Mouse (Mus musculus): ENCODE measurements around the gene Adarb2. TPM values are rescaled to one million over a fixed set of nuclear protein-coding genes. Genes with fewer than 3 reads are reported as not detected.

Gene Adarb2
- polyA plus RNA-seq, 1 experiment from 2014 or later = 18.5 TPM

GRCm38 (mm10) chr13:8745596-8745995 is 542.9 kb downstream of the Adarb2 start:
- H3K4me2 ChIP-seq (replicated peaks) = no peak overlapping the region
- no peak overlapping the region for H3K27ac ChIP-seq (replicated peaks)
- no peaks in the 10 kb centered on the region for H3K36me3 ChIP-seq
- H3K4me3 ChIP-seq = no peak overlapping the region
- no peaks in the 10 kb centered on the region for H3K4me1 ChIP-seq
- no peak overlapping the region for H3K9ac ChIP-seq (replicated peaks)
- 87% methylated on average over 4 of the region's 4 CpGs for WGBS
- H3K27me3 ChIP-seq = no peaks in the 10 kb centered on the region
- no peak for ATAC-seq (ENCODE audit: low FRiP score, low read depth)
- no peaks in the 10 kb centered on the region for H3K9me3 ChIP-seq

- Histone ChIP-seq H3K9me3 (peaks cover 4% of the 10 kb centered on the region; the same call in 1 of the 2 replicates), H3K4me1 (no peaks in the 10 kb centered on the region), H3K27ac (replicated peaks) (no peak overlapping the region), H3K36me3 (no peaks in the 10 kb centered on the region), H3K27me3 (no peaks in the 10 kb centered on the region), H3K4me2 (replicated peaks) (no peak overlapping the region), H3K9ac (replicated peaks) (no peak overlapping the region), H3K4me3 (no peak overlapping the region)
- no peak for ATAC-seq (ENCODE audit: low FRiP score, low read depth)
- 88% methylated on average over 6 of the region's 6 CpGs for WGBS
These were observed 546.8 kb downstream of the Adarb2 start for GRCm38 (mm10) chr13:8749451-8749850.

- Histone ChIP-seq H3K4me2 (replicated peaks) (no peak overlapping the region), H3K27me3 (no peaks in the 10 kb centered on the region), H3K36me3 (no peaks in the 10 kb centered on the region), H3K9me3 (no peaks in the 10 kb centered on the region), H3K27ac (replicated peaks) (no peak overlapping the region), H3K9ac (replicated peaks) (no peak overlapping the region), H3K4me3 (no peak overlapping the region), H3K4me1 (no peaks in the 10 kb centered on the region)
- WGBS = 56% methylated on average over 8 of the region's 8 CpGs
- no peak for ATAC-seq (ENCODE audit: low FRiP score, low read depth)
These were observed 558.3 kb downstream of the Adarb2 start for GRCm38 (mm10) chr13:8760940-8761339.

GRCm38 (mm10) chr13:8769654-8770227 is 567.1 kb downstream of the Adarb2 start:
- Histone ChIP-seq H3K36me3 (no peaks in the 10 kb centered on the region), H3K4me3 (no peak overlapping the region), H3K9ac (replicated peaks) (no peak overlapping the region), H3K27ac (replicated peaks) (no peak overlapping the region), H3K27me3 (no peaks in the 10 kb centered on the region), H3K4me1 (peaks cover 2% of the 10 kb centered on the region), H3K4me2 (replicated peaks) (no peak overlapping the region), H3K9me3 (no peaks in the 10 kb centered on the region)
- peak; percentile 44 for ATAC-seq (ENCODE audit: low FRiP score, low read depth)
- 94% methylated on average over 7 of the region's 7 CpGs for WGBS

GRCm38 (mm10) chr13:8770616-8771015 is 568.0 kb downstream of the Adarb2 start:
- WGBS = 88% methylated on average over 4 of the region's 4 CpGs
- Histone ChIP-seq H3K4me2 (replicated peaks) (no peak overlapping the region), H3K4me3 (no peak overlapping the region), H3K9ac (replicated peaks) (no peak overlapping the region), H3K4me1 (peaks cover 6% of the 10 kb centered on the region), H3K9me3 (no peaks in the 10 kb centered on the region), H3K27ac (replicated peaks) (no peak overlapping the region), H3K27me3 (no peaks in the 10 kb centered on the region), H3K36me3 (no peaks in the 10 kb centered on the region)
- no peak for ATAC-seq (ENCODE audit: low FRiP score, low read depth)

- no peak overlapping the region for H3K4me3 ChIP-seq
- no peaks in the 10 kb centered on the region for H3K27me3 ChIP-seq
- H3K9me3 ChIP-seq = no peaks in the 10 kb centered on the region
- 0 out of 2 replicates have a peak, but pooled peaks have one; percentile 32 for ATAC-seq (ENCODE audit: low FRiP score, low read depth)
- no peaks in the 10 kb centered on the region for H3K36me3 ChIP-seq
- no peaks in the 10 kb centered on the region for H3K4me1 ChIP-seq
- H3K4me2 ChIP-seq (replicated peaks) = no peak overlapping the region
- no peak overlapping the region for H3K27ac ChIP-seq (replicated peaks)
- no peak overlapping the region for H3K9ac ChIP-seq (replicated peaks)
- WGBS = 52% methylated on average over 4 of the region's 4 CpGs
These were observed 577.8 kb downstream of the Adarb2 start for GRCm38 (mm10) chr13:8780441-8780840.

GRCm38 (mm10) chr13:8782636-8783035 is 580.0 kb downstream of the Adarb2 start:
- Histone ChIP-seq H3K27ac (replicated peaks) (no peak overlapping the region), H3K27me3 (no peaks in the 10 kb centered on the region), H3K36me3 (no peaks in the 10 kb centered on the region), H3K4me1 (no peaks in the 10 kb centered on the region), H3K4me2 (replicated peaks) (no peak overlapping the region), H3K4me3 (no peak overlapping the region), H3K9me3 (no peaks in the 10 kb centered on the region), H3K9ac (replicated peaks) (no peak overlapping the region)
- no peak for ATAC-seq (ENCODE audit: low FRiP score, low read depth)
- 73% methylated on average over 4 of the region's 4 CpGs for WGBS

GRCm38 (mm10) chr13:8783686-8784307 is 581.1 kb downstream of the Adarb2 start:
- Histone ChIP-seq H3K4me2 (replicated peaks) (no peak overlapping the region), H3K27me3 (no peaks in the 10 kb centered on the region), H3K4me1 (no peaks in the 10 kb centered on the region), H3K9ac (replicated peaks) (no peak overlapping the region), H3K9me3 (no peaks in the 10 kb centered on the region), H3K4me3 (no peak overlapping the region), H3K27ac (replicated peaks) (no peak overlapping the region), H3K36me3 (no peaks in the 10 kb centered on the region)
- ATAC-seq (ENCODE audit: low FRiP score, low read depth) = no peak
- WGBS = 89% methylated on average over 10 of the region's 10 CpGs

- no peaks in the 10 kb centered on the region for H3K36me3 ChIP-seq
- H3K4me1 ChIP-seq = no peaks in the 10 kb centered on the region
- H3K9ac ChIP-seq (replicated peaks) = no peak overlapping the region
- H3K9me3 ChIP-seq = no peaks in the 10 kb centered on the region
- H3K4me2 ChIP-seq (replicated peaks) = no peak overlapping the region
- WGBS = 84% methylated on average over 14 of the region's 14 CpGs
- no peak overlapping the region for H3K27ac ChIP-seq (replicated peaks)
- no peaks in the 10 kb centered on the region for H3K27me3 ChIP-seq
- ATAC-seq (ENCODE audit: low FRiP score, low read depth) = 0 out of 2 replicates have a peak, but pooled peaks have one; percentile 25
- H3K4me3 ChIP-seq = no peak overlapping the region
These were observed 581.8 kb downstream of the Adarb2 start for GRCm38 (mm10) chr13:8784308-8785061.

- ATAC-seq (ENCODE audit: low FRiP score, low read depth) = peak; percentile 79
- no peak overlapping the region for H3K4me2 ChIP-seq (replicated peaks)
- no peak overlapping the region for H3K27ac ChIP-seq (replicated peaks)
- no peak overlapping the region for H3K9ac ChIP-seq (replicated peaks)
- H3K9me3 ChIP-seq = no peaks in the 10 kb centered on the region
- H3K4me3 ChIP-seq = no peak overlapping the region
- 53% methylated on average over 9 of the region's 9 CpGs for WGBS
- H3K27me3 ChIP-seq = no peaks in the 10 kb centered on the region
- no peaks in the 10 kb centered on the region for H3K36me3 ChIP-seq
- H3K4me1 ChIP-seq = no peaks in the 10 kb centered on the region
These were observed 582.5 kb downstream of the Adarb2 start for GRCm38 (mm10) chr13:8785185-8785584.

GRCm38 (mm10) chr13:8793217-8793616 is 590.6 kb downstream of the Adarb2 start:
- no peak overlapping the region for H3K4me2 ChIP-seq (replicated peaks)
- 80% methylated on average over 8 of the region's 8 CpGs for whole genome bisulfite sequencing
- no peak overlapping the region for H3K4me3 ChIP-seq
- no peak overlapping the region for H3K27ac ChIP-seq (replicated peaks)
- no peaks in the 10 kb centered on the region for H3K27me3 ChIP-seq
- H3K9me3 ChIP-seq = no peaks in the 10 kb centered on the region
- no peaks in the 10 kb centered on the region for H3K4me1 ChIP-seq
- ATAC-seq (ENCODE audit: low FRiP score, low read depth) = no peak
- no peaks in the 10 kb centered on the region for H3K36me3 ChIP-seq
- no peak overlapping the region for H3K9ac ChIP-seq (replicated peaks)

GRCm38 (mm10) chr13:8800576-8800975 is 597.9 kb downstream of the Adarb2 start:
- Histone ChIP-seq H3K4me3 (no peak overlapping the region), H3K27me3 (no peaks in the 10 kb centered on the region), H3K9ac (replicated peaks) (no peak overlapping the region), H3K36me3 (peaks cover 11% of the 10 kb centered on the region), H3K4me1 (no peaks in the 10 kb centered on the region), H3K9me3 (no peaks in the 10 kb centered on the region), H3K27ac (replicated peaks) (no peak overlapping the region), H3K4me2 (replicated peaks) (no peak overlapping the region)
- ATAC-seq (ENCODE audit: low FRiP score, low read depth) = no peak
- 89% methylated on average over 6 of the region's 6 CpGs for WGBS

All from midbrain, embryonic 12.5 days (tissue).